Mouse (Mus musculus): ENCODE results near the gene Stk40. TPM values are rescaled to one million over a fixed set of nuclear protein-coding genes. Genes with fewer than 3 reads are reported as not detected.

Gene Stk40
- polyA plus RNA-seq, 1 experiment = 24.4 TPM

GRCm38 (mm10) chr4:126181170-126181957 lies 77.6 kb downstream of the Stk40 start:
- DNase-seq (ENCODE audit: low read depth, low spot score) = peak; percentile 51
- WGBS = 35% methylated on average over 7 of the region's 7 CpGs

- DNase-seq (ENCODE audit: low read depth, low spot score) = no peak
- 74% methylated on average over 5 of the region's 5 CpGs for WGBS
Observed at GRCm38 (mm10) chr4:126183034-126183433, 79.3 kb downstream of the Stk40 start.

- WGBS = 69% methylated on average over 3 of the region's 3 CpGs
- DNase-seq (ENCODE audit: low read depth, low spot score) = no peak
Observed at GRCm38 (mm10) chr4:126187096-126187495, 83.3 kb downstream of the Stk40 start.

Other genes with a start within 250 kb of the Stk40 start
- 2.0 and 4.2 TPM in 2 replicates for gene Csf3r, start 79.4 kb upstream of the Stk40 start, polyA plus RNA-seq (2012; rRNA removed)
- 35.8 and 48.3 TPM in 2 replicates for gene Mrps15, start 57.0 kb upstream of the Stk40 start, polyA plus RNA-seq (2012; rRNA removed)
- gene Oscp1, start 45.4 kb upstream of the Stk40 start, polyA plus RNA-seq (2012; rRNA removed) = 1.1 TPM in 2 replicates
- 30.7 and 31.3 TPM in 2 replicates for gene Lsm10, start 7.3 kb upstream of the Stk40 start, polyA plus RNA-seq (2012; rRNA removed)
- gene Eva1b, start 43.8 kb downstream of the Stk40 start, polyA plus RNA-seq (2012; rRNA removed) = 21.2 and 24.3 TPM in 2 replicates
- gene Sh3d21, start 59.5 kb downstream of the Stk40 start, polyA plus RNA-seq (2012; rRNA removed) = 2.4 and 5.0 TPM in 2 replicates
- 35.4 and 48.1 TPM in 2 replicates for gene Thrap3, start 98.8 kb downstream of the Stk40 start, polyA plus RNA-seq (2012; rRNA removed)
- gene Map7d1, start 152.4 kb downstream of the Stk40 start, polyA plus RNA-seq (2012; rRNA removed) = 26.5 and 28.4 TPM in 2 replicates
- 42.3 and 44.3 TPM in 2 replicates for gene Trappc3, start 158.4 kb downstream of the Stk40 start, polyA plus RNA-seq (2012; rRNA removed)
- 1.9 and 2.3 TPM in 2 replicates for gene Col8a2, start 182.8 kb downstream of the Stk40 start, polyA plus RNA-seq (2012; rRNA removed)
- 24.7 and 27.9 TPM in 2 replicates for gene Adprhl2, start 217.7 kb downstream of the Stk40 start, polyA plus RNA-seq (2012; rRNA removed)
- 0.58 and 1.4 TPM in 2 replicates for gene Tekt2, start 221.7 kb downstream of the Stk40 start, polyA plus RNA-seq (2012; rRNA removed)

Measured in large intestine, adult 2 months (tissue).